8 mouse cellular contexts compared by ENCODE assay signal in genomic region chr1:78355123-78355522, GRCm38 (mm10). TPM values are rescaled to one million over a fixed set of nuclear protein-coding genes. Genes with fewer than 3 reads are reported as not detected.
DNase-seq lines count a peak whose midpoint lies in the region; ATAC-seq and TF ChIP-seq lines count a peak whose summit lies in the region.

No protein-coding gene starts in this region.

- H3K9ac ChIP-seq in heart, postnatal 0 days (replicated peaks; ENCODE audit: low read depth, low read length) = no peak overlapping the region
- H3K9ac ChIP-seq in lung, embryonic 16.5 days (ENCODE audit: low read length) = no peak overlapping the region
- H3K9ac ChIP-seq in forebrain, embryonic 14.5 days (ENCODE audit: low read length) = no peak overlapping the region

- no peak for TF ChIP-seq EP300 in heart, postnatal 0 days (IDR thresholded peaks at IDR 0.05; ENCODE audit: low read depth)

- H3K27me3 ChIP-seq in heart, postnatal 0 days (ENCODE audit: control insufficient read depth, insufficient read depth, low read length) = no peaks in the 10 kb centered on the region
- no peaks in the 10 kb centered on the region for H3K27me3 ChIP-seq in lung, embryonic 16.5 days (ENCODE audit: control insufficient read depth, insufficient read depth, low read depth, low read length)
- no peaks in the 10 kb centered on the region for H3K27me3 ChIP-seq in forebrain, embryonic 14.5 days (replicated peaks; ENCODE audit: control insufficient read depth, insufficient read depth, low read length)

- H3K4me2 ChIP-seq in heart, postnatal 0 days (ENCODE audit: low read depth, low read length) = no peak overlapping the region
- no peak overlapping the region for H3K4me2 ChIP-seq in lung, embryonic 16.5 days (ENCODE audit: low read depth, low read length)
- H3K4me2 ChIP-seq in forebrain, embryonic 14.5 days (ENCODE audit: low read length) = no peak overlapping the region

- 9% methylated on average over 4 of the region's 4 CpGs for WGBS in heart, postnatal 0 days
- WGBS in lung, embryonic 16.5 days = 17% methylated on average over 4 of the region's 4 CpGs
- WGBS in forebrain, embryonic 14.5 days = 54% methylated on average over 4 of the region's 4 CpGs

- no peak for TF ChIP-seq CTCF in heart, postnatal 0 days (IDR thresholded peaks at IDR 0.05; ENCODE audit: low read depth)

- peaks cover 8% of the 10 kb centered on the region; the same call in 1 of the 2 replicates for H3K4me1 ChIP-seq in heart, postnatal 0 days (ENCODE audit: control insufficient read depth, insufficient read depth)
- H3K4me1 ChIP-seq in lung, embryonic 16.5 days (replicated peaks; ENCODE audit: control insufficient read depth, insufficient read depth, low read length) = peaks cover 10% of the 10 kb centered on the region
- H3K4me1 ChIP-seq in forebrain, embryonic 14.5 days (ENCODE audit: control insufficient read depth, insufficient read depth, low read length) = no peaks in the 10 kb centered on the region

- no peaks in the 10 kb centered on the region for H3K36me3 ChIP-seq in heart, postnatal 0 days (replicated peaks; ENCODE audit: control insufficient read depth, insufficient read depth, low read length)
- no peaks in the 10 kb centered on the region for H3K36me3 ChIP-seq in lung, embryonic 16.5 days (ENCODE audit: control insufficient read depth, insufficient read depth, low read length)
- no peaks in the 10 kb centered on the region for H3K36me3 ChIP-seq in forebrain, embryonic 14.5 days (ENCODE audit: control insufficient read depth, insufficient read depth, low read length)

- H3K4me3 ChIP-seq in heart, postnatal 0 days (ENCODE audit: low read depth, low read length) = no peak overlapping the region
- no peak overlapping the region for H3K4me3 ChIP-seq in lung, embryonic 16.5 days (ENCODE audit: low read length)
- no peak overlapping the region for H3K4me3 ChIP-seq in forebrain, embryonic 14.5 days (ENCODE audit: low read depth, low read length)

- peak; percentile 57 for ATAC-seq in cerebellum, adult (ENCODE audit: insufficient number of reproducible peaks, low FRiP score, low TSS enrichment)
- ATAC-seq in heart, postnatal 0 days (ENCODE audit: insufficient read depth, low read depth) = peak; percentile 47; the same call in 1 of the 2 replicates
- peak; percentile 78 for ATAC-seq in lung, embryonic 16.5 days (ENCODE audit: low read depth)
- no peak for ATAC-seq in forebrain, embryonic 14.5 days

- DNase-seq in cerebellum, postnatal 4 days (ENCODE audit: low spot score in 2 of 2) = no peak
- peak; percentile 92 to 95 for DNase-seq in adrenal gland, postnatal 36 days
- DNase-seq in heart, postnatal 0 days (ENCODE audit: low spot score) = peak; percentile 36
- no peak for DNase-seq in T-cell, adult 2 months (ENCODE audit: low spot score)
- DNase-seq in spleen, postnatal 14 days (ENCODE audit: low spot score in 2 of 2) = no peak
- no peak for DNase-seq in forebrain, embryonic 14.5 days (ENCODE audit: low spot score)

- H3K9me3 ChIP-seq in heart, postnatal 0 days (replicated peaks; ENCODE audit: control insufficient read depth, low read length) = no peaks in the 10 kb centered on the region
- H3K9me3 ChIP-seq in lung, embryonic 16.5 days (ENCODE audit: control insufficient read depth, low read length) = no peaks in the 10 kb centered on the region
- H3K9me3 ChIP-seq in forebrain, embryonic 14.5 days (replicated peaks; ENCODE audit: control insufficient read depth, low read length) = no peaks in the 10 kb centered on the region

- H3K27ac ChIP-seq in heart, postnatal 0 days (ENCODE audit: low read depth) = no peak overlapping the region
- H3K27ac ChIP-seq in lung, embryonic 16.5 days (ENCODE audit: low read length) = peak overlapping the region; percentile 55
- H3K27ac ChIP-seq in forebrain, embryonic 14.5 days (ENCODE audit: low read depth, low read length) = no peak overlapping the region

RNA-seq across cellular contexts. Expression of gene Sgpp2, which starts 45.0 kb away (rescaled TPM):
- total RNA-seq in adrenal gland, postnatal 36 days (2021) = 1 to 10 TPM in 1 of 2 experiments, under 1 TPM in 1; 0.82 to 1.1 TPM
- total RNA-seq in heart, postnatal 0 days (2014; rRNA removed; ENCODE audit: low replicate concordance) = not detected in 2 replicates
- 0.07 TPM in 2 replicates for polyA plus RNA-seq in heart, postnatal 0 days (2015; fragmentation: Nextera tagmentation; extraction: Ambion mirVana)
- polyA plus RNA-seq in lung, embryonic 16.5 days (2015; fragmentation: Nextera tagmentation; extraction: Ambion mirVana) = 0.95 and 1.1 TPM in 2 replicates
- polyA plus RNA-seq in forebrain, embryonic 14.5 days (2014; fragmentation: Nextera tagmentation; extraction: Ambion mirVana) = 0.10 and 0.27 TPM in 2 replicates

Comparison
In these comparisons a context has a peak if more than half of its experiments do, and no peak if none do; other contexts are left out.
1. DNase-seq: peak in adrenal gland, postnatal 36 days (2 of 2) and heart, postnatal 0 days (single experiment); none in cerebellum, postnatal 4 days (0 of 2), T-cell, adult 2 months (single experiment), spleen, postnatal 14 days (0 of 2) and forebrain, embryonic 14.5 days (single experiment).